In genomic region chr5:105654237-105655063, GRCm38 (mm10) we compare ENCODE assay signal across 8 mouse cellular contexts. TPM values are rescaled to one million over a fixed set of nuclear protein-coding genes. Genes with fewer than 3 reads are reported as not detected.
A peak's percentile ranks its signal among the peaks of the same experiment; 100 is the strongest.
DNase-seq lines count a peak whose midpoint lies in the region; ATAC-seq and TF ChIP-seq lines count a peak whose summit lies in the region.

No protein-coding gene starts in this region.

- peak; percentile 94 for TF ChIP-seq RAD21 in CH12.LX (IDR thresholded peaks at IDR 0.05; ENCODE audit: low read depth, low read length)

- dilution Hi-C loops in CH12.LX (cut with MboI; ENCODE audit: extremely low pct_ligation_motif_present, extremely low pct_unique_long_range_greater_than_20kb, low sequenced_read_pairs), result no loop called here

- TF ChIP-seq EP300 in CH12.LX (IDR thresholded peaks at IDR 0.05; ENCODE audit: low read length), result no peak
- no peak for TF ChIP-seq EP300 in heart, postnatal 0 days (IDR thresholded peaks at IDR 0.05; ENCODE audit: low read depth)
- no peak for TF ChIP-seq EP300 in stomach, postnatal 0 days (optimal IDR thresholded peaks at IDR 0.05)

- in situ Hi-C loops in CH12.LX (cut with MboI; ENCODE audit: low pct_ligation_motif_present, low pct_unique_long_range_greater_than_20kb, low sequenced_read_pairs), result loop anchor here (5.0 kb wide), 2 partner anchors 157 to 247 kb away; no protein-coding TSS in a partner anchor

- H3K79me2 ChIP-seq in CH12.LX (replicated peaks; ENCODE audit: control insufficient read depth, extremely low read depth, insufficient read depth, poor library complexity, severe bottlenecking), result no peaks in the 10 kb centered on the region

- no peaks in the 10 kb centered on the region for H3K9me3 ChIP-seq in CH12.LX (replicated peaks; ENCODE audit: low read length)
- H3K9me3 ChIP-seq in forebrain, embryonic 12.5 days, result no peaks in the 10 kb centered on the region
- H3K9me3 ChIP-seq in heart, postnatal 0 days (replicated peaks; ENCODE audit: control insufficient read depth, low read length), result no peaks in the 10 kb centered on the region
- H3K9me3 ChIP-seq in liver, embryonic 16.5 days (replicated peaks; ENCODE audit: control insufficient read depth, low read length), result no peaks in the 10 kb centered on the region
- H3K9me3 ChIP-seq in neural tube, embryonic 12.5 days, result no peaks in the 10 kb centered on the region
- H3K9me3 ChIP-seq in stomach, postnatal 0 days (ENCODE audit: control insufficient read depth, low read length), result no peaks in the 10 kb centered on the region

- WGBS in forebrain, embryonic 12.5 days, result 28% methylated on average over 15 of the region's 15 CpGs
- WGBS in heart, postnatal 0 days, result 24% methylated on average over 15 of the region's 15 CpGs
- 17% methylated on average over 15 of the region's 15 CpGs for WGBS in liver, embryonic 16.5 days (ENCODE audit: insufficient replicate concordance)
- 29% methylated on average over 15 of the region's 15 CpGs for WGBS in neural tube, embryonic 12.5 days
- WGBS in stomach, postnatal 0 days, result 19% methylated on average over 15 of the region's 15 CpGs

- no peak overlapping the region for H3K9ac ChIP-seq in CH12.LX (ENCODE audit: insufficient read depth, low read depth)
- no peak overlapping the region for H3K9ac ChIP-seq in forebrain, embryonic 12.5 days
- H3K9ac ChIP-seq in heart, postnatal 0 days (replicated peaks; ENCODE audit: low read depth, low read length), result no peak overlapping the region
- 0 out of 2 replicates have a peak overlapping the region, but pooled peaks have one; percentile 21 for H3K9ac ChIP-seq in liver, embryonic 16.5 days (ENCODE audit: low read depth, low read length)
- H3K9ac ChIP-seq in neural tube, embryonic 12.5 days, result no peak overlapping the region
- no peak overlapping the region for H3K9ac ChIP-seq in stomach, postnatal 0 days (ENCODE audit: low read length)

- no peak overlapping the region for H3K27ac ChIP-seq in CH12.LX (ENCODE audit: insufficient read depth, low read depth)
- no peak overlapping the region for H3K27ac ChIP-seq in forebrain, embryonic 12.5 days
- no peak overlapping the region for H3K27ac ChIP-seq in heart, postnatal 0 days (ENCODE audit: low read depth)
- H3K27ac ChIP-seq in liver, embryonic 16.5 days (ENCODE audit: low read length), result no peak overlapping the region
- H3K27ac ChIP-seq in neural tube, embryonic 12.5 days, result no peak overlapping the region
- no peak overlapping the region for H3K27ac ChIP-seq in stomach, postnatal 0 days (replicated peaks)

- ATAC-seq in forebrain, embryonic 12.5 days (ENCODE audit: low FRiP score), result peak; percentile 76
- peak; percentile 67; the same call in 1 of the 2 replicates for ATAC-seq in heart, postnatal 0 days (ENCODE audit: insufficient read depth, low read depth)
- ATAC-seq in liver, embryonic 16.5 days (ENCODE audit: low read depth), result peak; percentile 45
- ATAC-seq in neural tube, embryonic 12.5 days (ENCODE audit: low FRiP score, low read depth), result peak; percentile 77
- ATAC-seq in stomach, postnatal 0 days (ENCODE audit: low FRiP score, low TSS enrichment), result peak; percentile 73

- H3K36me3 ChIP-seq in CH12.LX (replicated peaks in 1 of 2; ENCODE audit: control insufficient read depth in 1 of 2, insufficient read depth in 1 of 2, low read length in 1 of 2), result peaks cover 3 to 39% of the 10 kb centered on the region in 2 experiments
- no peaks in the 10 kb centered on the region for H3K36me3 ChIP-seq in forebrain, embryonic 12.5 days (replicated peaks)
- no peaks in the 10 kb centered on the region for H3K36me3 ChIP-seq in heart, postnatal 0 days (replicated peaks; ENCODE audit: control insufficient read depth, insufficient read depth, low read length)
- no peaks in the 10 kb centered on the region for H3K36me3 ChIP-seq in liver, embryonic 16.5 days (ENCODE audit: control insufficient read depth, insufficient read depth)
- no peaks in the 10 kb centered on the region for H3K36me3 ChIP-seq in neural tube, embryonic 12.5 days
- no peaks in the 10 kb centered on the region for H3K36me3 ChIP-seq in stomach, postnatal 0 days (ENCODE audit: control insufficient read depth, insufficient read depth, low read length)

- H3K4me2 ChIP-seq in CH12.LX (ENCODE audit: insufficient read depth, low read depth, poor library complexity, severe bottlenecking), result no peak overlapping the region; the same call in 1 of the 2 replicates
- no peak overlapping the region for H3K4me2 ChIP-seq in forebrain, embryonic 12.5 days
- no peak overlapping the region for H3K4me2 ChIP-seq in heart, postnatal 0 days (ENCODE audit: low read depth, low read length)
- H3K4me2 ChIP-seq in liver, embryonic 16.5 days (ENCODE audit: low read depth, low read length), result peak overlapping the region; percentile 43; the same call in 1 of the 2 replicates
- H3K4me2 ChIP-seq in neural tube, embryonic 12.5 days (replicated peaks), result no peak overlapping the region
- H3K4me2 ChIP-seq in stomach, postnatal 0 days (replicated peaks; ENCODE audit: low read depth), result 0 out of 2 replicates have a peak overlapping the region, but pooled peaks have one; percentile 15

- peak; percentile 77 for DNase-seq in CH12.LX (ENCODE audit: extremely low read depth)
- DNase-seq in c-Kit-positive CD71-positive TER-119-negative erythroid progenitor cells, embryonic 14.5 days (ENCODE audit: low read depth), result peak; percentile 49
- DNase-seq in heart, postnatal 0 days (ENCODE audit: low spot score), result peak; percentile 68
- DNase-seq in kidney, postnatal 36 days, result peak; percentile 80 to 92
- peak; percentile 78 for DNase-seq in stomach, postnatal 0 days (ENCODE audit: low spot score)

- H3K4me1 ChIP-seq in CH12.LX (ENCODE audit: control insufficient read depth in 1 of 2, insufficient read depth in 2 of 2), result peaks cover 9 to 43% of the 10 kb centered on the region in 2 experiments
- peaks cover 11% of the 10 kb centered on the region for H3K4me1 ChIP-seq in forebrain, embryonic 12.5 days
- peaks cover 2% of the 10 kb centered on the region; the same call in 1 of the 2 replicates for H3K4me1 ChIP-seq in heart, postnatal 0 days (ENCODE audit: control insufficient read depth, insufficient read depth)
- H3K4me1 ChIP-seq in liver, embryonic 16.5 days (ENCODE audit: control insufficient read depth, low read depth, low read length), result peaks cover 6% of the 10 kb centered on the region
- peaks cover 3% of the 10 kb centered on the region; the same call in 1 of the 2 replicates for H3K4me1 ChIP-seq in neural tube, embryonic 12.5 days
- H3K4me1 ChIP-seq in stomach, postnatal 0 days (replicated peaks; ENCODE audit: control insufficient read depth, insufficient read depth), result no peaks in the 10 kb centered on the region

- no peak overlapping the region for H3K4me3 ChIP-seq in CH12.LX (replicated peaks in 1 of 3; ENCODE audit: low read depth in 2 of 3, low read length in 2 of 3, poor library complexity in 1 of 3)
- no peak overlapping the region for H3K4me3 ChIP-seq in forebrain, embryonic 12.5 days (replicated peaks)
- no peak overlapping the region for H3K4me3 ChIP-seq in heart, postnatal 0 days (ENCODE audit: low read depth, low read length)
- 0 out of 2 replicates have a peak overlapping the region, but pooled peaks have one; percentile 20 for H3K4me3 ChIP-seq in liver, embryonic 16.5 days (ENCODE audit: low read depth, low read length)
- no peak overlapping the region for H3K4me3 ChIP-seq in neural tube, embryonic 12.5 days
- H3K4me3 ChIP-seq in stomach, postnatal 0 days (ENCODE audit: low read depth, low read length), result no peak overlapping the region

- TF ChIP-seq POLR2A in CH12.LX (IDR thresholded peaks at IDR 0.05; ENCODE audit: low read depth, low read length), result no peak

- peak; percentile 94 to 96 for TF ChIP-seq CTCF in CH12.LX (conservative IDR thresholded peaks at IDR 0.05 in 1 of 2, IDR thresholded peaks at IDR 0.05 in 1 of 2; ENCODE audit: low read depth in 2 of 2, low read length in 2 of 2)
- TF ChIP-seq CTCF in heart, postnatal 0 days (IDR thresholded peaks at IDR 0.05; ENCODE audit: low read depth), result peak; percentile 93
- peak; percentile 95 for TF ChIP-seq CTCF in stomach, postnatal 0 days (IDR thresholded peaks at IDR 0.05; ENCODE audit: low read depth)

- no peaks in the 10 kb centered on the region for H3K27me3 ChIP-seq in CH12.LX (replicated peaks)
- peaks cover 3% of the 10 kb centered on the region; the same call in 1 of the 2 replicates for H3K27me3 ChIP-seq in forebrain, embryonic 12.5 days
- H3K27me3 ChIP-seq in heart, postnatal 0 days (ENCODE audit: control insufficient read depth, insufficient read depth, low read length), result no peaks in the 10 kb centered on the region
- H3K27me3 ChIP-seq in liver, embryonic 16.5 days (ENCODE audit: control insufficient read depth, insufficient read depth, low read depth, low read length), result no peaks in the 10 kb centered on the region
- no peaks in the 10 kb centered on the region for H3K27me3 ChIP-seq in neural tube, embryonic 12.5 days (replicated peaks)
- no peaks in the 10 kb centered on the region for H3K27me3 ChIP-seq in stomach, postnatal 0 days (ENCODE audit: control insufficient read depth, insufficient read depth, low read length)

TF ChIP-seq in CH12.LX, 34 proteins besides CTCF, POLR2A, EP300 and RAD21:
- TF ChIP-seq POLR2AphosphoS2 (IDR thresholded peaks at IDR 0.05; ENCODE audit: low read depth, low read length) (no peak), IRF4 (IDR thresholded peaks at IDR 0.05; ENCODE audit: low read depth, low read length) (peak; percentile 36; the same call in 1 of the 2 replicates), ELF1 (IDR thresholded peaks at IDR 0.05; ENCODE audit: low read depth, low read length) (0 out of 2 replicates have a peak, but pooled peaks have one; percentile 7), USF2 (conservative IDR thresholded peaks at IDR 0.05; ENCODE audit: low read depth, low read length) (no peak), ZC3H11A (IDR thresholded peaks at IDR 0.05; ENCODE audit: low read depth, low read length) (peak; percentile 67), KAT2A (IDR thresholded peaks at IDR 0.05; ENCODE audit: insufficient replicate concordance, low read length) (no peak), SMC3 (IDR thresholded peaks at IDR 0.05; ENCODE audit: low read depth, low read length) (peak; percentile 97), E2F4 (IDR thresholded peaks at IDR 0.05; ENCODE audit: insufficient replicate concordance, low read depth, low read length) (no peak), MAZ (IDR thresholded peaks at IDR 0.05; ENCODE audit: low read depth, low read length) (peak; percentile 36; the same call in 1 of the 2 replicates)

RNA-seq across cellular contexts. Expression of gene Lrrc8d, which starts 45.3 kb away (rescaled TPM):
- total RNA-seq in CH12.LX (2012; rRNA removed) (15.9 and 16.6 TPM in 2 replicates), CH12.LX (2014; rRNA removed) (5.2 and 7.0 TPM in 2 replicates)
- 26.1 and 29.2 TPM in 2 replicates for polyA plus RNA-seq in CH12.LX (2012; ENCODE audit: insufficient read length, low read depth)
- polyA plus RNA-seq in forebrain, embryonic 12.5 days (2016; fragmentation: Nextera tagmentation; extraction: Ambion mirVana), result 32.7 and 36.6 TPM in 2 replicates
- total RNA-seq in heart, postnatal 0 days (2014; rRNA removed; ENCODE audit: low replicate concordance), result 5.5 and 8.8 TPM in 2 replicates
- 8.5 and 10.0 TPM in 2 replicates for polyA plus RNA-seq in heart, postnatal 0 days (2015; fragmentation: Nextera tagmentation; extraction: Ambion mirVana)
- 7.2 and 8.0 TPM in 2 replicates for polyA plus RNA-seq in liver, embryonic 16.5 days (2015; fragmentation: Nextera tagmentation; extraction: Ambion mirVana)
- 37.1 and 39.3 TPM in 2 replicates for polyA plus RNA-seq in neural tube, embryonic 12.5 days (2016; fragmentation: Nextera tagmentation; extraction: Ambion mirVana)
- polyA plus RNA-seq in stomach, postnatal 0 days (2015; fragmentation: Nextera tagmentation; extraction: Ambion mirVana), result 10.2 and 10.7 TPM in 2 replicates

Comparison
In these comparisons a context has a peak if more than half of its experiments do, and no peak if none do; other contexts are left out.
1. H3K4me2 ChIP-seq: peak in liver, embryonic 16.5 days (single experiment) and stomach, postnatal 0 days (single experiment); none in CH12.LX (single experiment), forebrain, embryonic 12.5 days (single experiment), heart, postnatal 0 days (single experiment) and neural tube, embryonic 12.5 days (single experiment).
2. Peak in every context shown above with its lines, with median percentiles within 50 percentile points of each other: DNase-seq, CTCF ChIP-seq and ATAC-seq.